Mouse (Mus musculus) forebrain, embryonic 10.5 days (tissue): ENCODE measurements at regions not wholly inside any gene's neighbourhood (a gene's known extent, or its start where the extent isn't known, plus 50 kb on each side); places are given as distances from the start of the nearest gene placed in this dataset.
A peak's percentile ranks its signal among the peaks of the same experiment; 100 is the strongest.

ENCODE experiments used
- DNase-seq: peaks from one replicate; pipeline ENCODE4 v3.0.0-alpha.2; 2017; ENCODE audit warnings: low spot score; ENCODE audit errors: extremely low spot score
- H3K27ac ChIP-seq: fragments of 300-500 bp; sonication (generic); 2 replicates; pipeline ENCODE4 v1.5.1; 2016; ENCODE audit warnings: mild to moderate bottlenecking
- H3K27me3 ChIP-seq: fragments of 300-500 bp; sonication (generic); 2 replicates; pipeline ENCODE4 v1.6.1; 2016; ENCODE audit warnings: mild to moderate bottlenecking; ENCODE audit not compliant: poor library complexity, severe bottlenecking
- H3K36me3 ChIP-seq: fragments of 300-500 bp; sonication (generic); replicated peaks from 2 replicates; pipeline ENCODE4 v1.6.1; 2016; ENCODE audit warnings: mild to moderate bottlenecking, moderate library complexity
- H3K4me1 ChIP-seq: fragments of 300-500 bp; sonication (generic); 2 replicates; pipeline ENCODE4 v1.6.1; 2016
- H3K4me3 ChIP-seq: fragments of 300-500 bp; sonication (generic); 2 replicates; pipeline ENCODE4 v1.5.1; 2016; ENCODE audit warnings: mild to moderate bottlenecking, moderate library complexity
- H3K9me3 ChIP-seq: fragments of 300-500 bp; sonication (generic); 2 replicates; pipeline ENCODE4 v1.6.1; 2016; ENCODE audit warnings: mild to moderate bottlenecking, moderate library complexity
- WGBS: fragments of 180-500 bp; shearing (Covaris S2); methylation state at CpG from one replicate; pipeline ENCODE4 v1.1.7; 2016; 5-methylcytosine and 5-hydroxymethylcytosine counted together

DNA sequence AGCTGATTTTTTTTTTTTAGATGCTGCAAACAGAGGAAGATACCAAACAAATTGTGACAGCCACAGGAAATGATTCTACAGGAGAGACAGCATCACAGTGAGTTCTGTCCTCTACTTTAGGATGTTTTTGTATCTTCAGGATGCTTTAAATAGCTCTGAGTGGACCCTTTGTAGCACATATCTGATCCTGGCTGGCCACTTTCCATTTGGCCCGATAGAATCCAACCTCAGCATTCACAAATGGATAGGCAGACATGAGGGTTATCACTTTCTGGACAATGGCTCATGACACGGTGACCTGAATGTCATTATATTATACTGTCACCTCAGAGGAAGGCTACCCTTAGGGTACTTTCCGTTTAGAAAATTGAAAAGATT, 379.3 kb downstream of the Gm10295 start:
- H3K36me3 ChIP-seq, result no peaks in the 10 kb centered on the region
- H3K27me3 ChIP-seq, result no peaks in the 10 kb centered on the region
- H3K9me3 ChIP-seq, result no peaks in the 10 kb centered on the region
- no peak for DNase-seq
- H3K4me1 ChIP-seq, result peaks cover 20% of the 10 kb centered on the region
- H3K4me3 ChIP-seq, result no peak overlapping the region
- WGBS, result 70% methylated on average over 3 of the region's 3 CpGs
- no peak overlapping the region for H3K27ac ChIP-seq

DNA sequence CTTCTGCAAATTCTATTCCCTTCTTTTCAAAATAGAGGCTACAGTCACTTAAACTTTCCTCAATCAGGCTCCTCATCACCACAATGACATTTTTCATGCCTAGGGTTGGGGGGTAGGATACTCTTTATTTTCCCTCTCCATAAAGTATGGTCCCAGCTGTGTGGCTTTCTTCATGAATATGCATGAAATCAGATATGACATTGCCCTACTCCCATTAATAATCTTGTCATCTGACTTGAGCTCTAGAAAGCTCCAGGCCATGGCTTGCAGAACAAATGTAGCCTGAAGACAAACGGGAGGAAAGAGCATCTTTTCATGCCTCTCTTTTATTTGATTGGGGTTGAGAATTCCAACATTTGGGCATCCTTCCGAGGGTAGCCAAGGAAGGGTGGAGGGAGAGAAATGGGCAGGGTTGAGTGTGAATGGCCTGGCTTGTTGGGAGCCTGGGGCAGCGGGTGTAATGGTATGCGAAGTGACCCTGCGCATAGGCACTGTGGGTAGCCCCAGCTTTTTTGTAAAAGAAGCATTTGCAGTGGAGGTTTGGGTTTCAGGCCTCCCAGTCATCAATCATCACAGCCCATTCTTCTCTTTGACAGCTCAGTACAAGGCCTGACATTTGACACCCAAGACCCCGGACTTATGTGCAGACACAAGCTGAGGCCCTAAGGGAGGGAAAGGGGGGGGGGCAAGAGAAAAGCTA, 379.8 kb downstream of the Gm10295 start:
- H3K4me1 ChIP-seq, result peaks cover 20% of the 10 kb centered on the region
- DNase-seq, result peak; percentile 15
- no peak overlapping the region for H3K4me3 ChIP-seq
- H3K27ac ChIP-seq, result no peak overlapping the region
- H3K36me3 ChIP-seq, result no peaks in the 10 kb centered on the region
- H3K9me3 ChIP-seq, result no peaks in the 10 kb centered on the region
- 17% methylated on average over 6 of the region's 6 CpGs for WGBS
- H3K27me3 ChIP-seq, result no peaks in the 10 kb centered on the region

DNA sequence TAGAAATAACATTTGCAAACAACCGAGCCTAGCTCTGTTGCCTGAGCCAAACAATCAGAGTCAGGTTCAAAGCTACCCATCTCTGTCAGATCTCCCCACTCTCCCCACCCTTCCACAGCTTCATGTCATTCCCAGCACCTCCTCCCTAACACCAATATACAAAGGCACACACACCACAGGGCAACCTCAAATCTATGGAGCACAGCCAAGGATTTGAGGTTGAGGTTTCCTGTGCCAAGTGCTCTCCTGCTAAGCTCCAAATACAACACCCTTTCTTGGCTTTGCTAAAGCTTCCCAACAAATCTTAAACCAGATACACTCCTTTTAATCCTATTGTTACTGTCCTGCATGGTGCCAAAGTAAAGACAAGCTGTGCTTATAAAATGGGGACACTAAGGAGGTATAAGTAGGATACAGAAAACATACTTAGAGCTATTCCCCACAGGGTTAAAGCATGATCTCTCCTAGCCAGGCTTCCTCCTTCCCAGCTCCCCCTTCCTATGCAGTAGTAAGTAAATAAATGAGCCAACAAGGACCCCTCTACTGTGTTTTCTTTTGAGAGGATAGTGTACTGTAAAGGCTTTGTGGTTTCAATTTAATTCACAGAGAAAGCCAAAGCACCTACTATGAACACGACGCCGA, 398.8 kb downstream of the Gm10295 start:
- no peaks in the 10 kb centered on the region for H3K27me3 ChIP-seq
- no peak for DNase-seq
- WGBS, result 86% methylated on average over 4 of the region's 4 CpGs
- no peak overlapping the region for H3K27ac ChIP-seq
- H3K4me1 ChIP-seq, result no peaks in the 10 kb centered on the region
- H3K36me3 ChIP-seq, result no peaks in the 10 kb centered on the region
- H3K9me3 ChIP-seq, result no peaks in the 10 kb centered on the region
- H3K4me3 ChIP-seq, result no peak overlapping the region

GRCm38 (mm10) chr7:70948281-70948680, 403.0 kb downstream of the Gm10295 start:
- Histone ChIP-seq H3K9me3 (no peaks in the 10 kb centered on the region), H3K27ac (no peak overlapping the region), H3K4me1 (no peaks in the 10 kb centered on the region), H3K4me3 (no peak overlapping the region), H3K27me3 (no peaks in the 10 kb centered on the region), H3K36me3 (no peaks in the 10 kb centered on the region)
- DNase-seq, result no peak
- WGBS, result 92% methylated on average over 5 of the region's 5 CpGs

GRCm38 (mm10) chr7:70946260-70946659, 405.0 kb downstream of the Gm10295 start:
- WGBS, result 69% methylated on average over 2 of the region's 2 CpGs
- H3K27me3 ChIP-seq, result no peaks in the 10 kb centered on the region
- no peaks in the 10 kb centered on the region for H3K4me1 ChIP-seq
- H3K36me3 ChIP-seq, result no peaks in the 10 kb centered on the region
- no peak overlapping the region for H3K4me3 ChIP-seq
- no peak overlapping the region for H3K27ac ChIP-seq
- no peaks in the 10 kb centered on the region for H3K9me3 ChIP-seq
- no peak for DNase-seq

DNA sequence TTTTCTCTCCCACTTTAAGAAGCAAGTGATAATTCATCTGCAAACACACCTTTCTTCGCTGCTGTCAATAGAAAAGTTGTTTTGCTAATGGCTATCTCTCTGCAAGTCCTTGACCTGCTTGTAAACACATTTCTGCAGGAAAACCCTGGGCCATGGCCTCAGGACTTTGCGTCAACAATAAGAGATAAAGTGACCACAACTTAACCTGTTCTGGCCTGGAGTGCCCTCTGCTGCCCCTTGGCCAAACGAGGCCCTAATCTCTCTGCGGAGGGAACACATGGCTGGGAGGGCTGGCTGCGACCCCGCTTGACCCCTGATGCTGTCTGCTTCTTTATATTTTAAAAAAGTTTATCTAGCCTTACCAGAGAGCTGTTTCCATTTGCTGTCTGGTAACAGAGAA, 420.4 kb downstream of the Gm10295 start:
- Histone ChIP-seq H3K4me3 (no peak overlapping the region), H3K36me3 (no peaks in the 10 kb centered on the region), H3K27me3 (no peaks in the 10 kb centered on the region), H3K9me3 (peaks cover 8% of the 10 kb centered on the region; the same call in 1 of the 2 replicates), H3K27ac (peak overlapping the region; percentile 45), H3K4me1 (peaks cover 32% of the 10 kb centered on the region)
- WGBS, result 13% methylated on average over 6 of the region's 6 CpGs
- peak; percentile 16 for DNase-seq

DNA sequence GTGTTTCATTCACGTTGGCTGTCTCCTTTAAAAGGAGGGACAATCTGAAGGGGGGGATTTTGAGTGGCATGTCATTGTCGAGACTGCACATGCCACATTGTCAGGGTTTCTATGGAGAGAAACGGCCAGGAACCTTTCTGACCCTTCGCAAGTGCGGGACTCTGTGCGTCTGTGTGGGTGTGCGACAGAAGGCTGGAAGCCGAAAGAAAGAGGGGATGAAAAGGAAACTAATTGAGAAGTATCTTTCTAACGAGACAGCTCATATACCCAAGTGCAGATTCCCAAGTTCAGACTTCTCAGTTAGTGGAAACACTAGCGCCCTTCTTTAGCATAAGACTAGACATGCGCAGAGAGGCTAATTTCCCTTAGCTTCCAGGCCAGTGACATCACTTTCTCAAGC, 421.4 kb downstream of the Gm10295 start:
- Histone ChIP-seq H3K4me3 (peak overlapping the region; percentile 2; the same call in 1 of the 2 replicates), H3K27ac (peak overlapping the region; percentile 45), H3K4me1 (peaks cover 32% of the 10 kb centered on the region), H3K27me3 (no peaks in the 10 kb centered on the region), H3K36me3 (no peaks in the 10 kb centered on the region), H3K9me3 (peaks cover 10% of the 10 kb centered on the region; the same call in 1 of the 2 replicates)
- peak; percentile 59 for DNase-seq
- 24% methylated on average over 11 of the region's 11 CpGs for WGBS

GRCm38 (mm10) chr7:70928001-70928400, 423.3 kb downstream of the Gm10295 start:
- no peak for DNase-seq
- no peaks in the 10 kb centered on the region for H3K36me3 ChIP-seq
- H3K9me3 ChIP-seq, result peaks cover 10% of the 10 kb centered on the region; the same call in 1 of the 2 replicates
- H3K27ac ChIP-seq, result no peak overlapping the region
- no peak overlapping the region for H3K4me3 ChIP-seq
- H3K4me1 ChIP-seq, result peaks cover 32% of the 10 kb centered on the region
- 83% methylated on average over 3 of the region's 3 CpGs for WGBS
- no peaks in the 10 kb centered on the region for H3K27me3 ChIP-seq

DNA sequence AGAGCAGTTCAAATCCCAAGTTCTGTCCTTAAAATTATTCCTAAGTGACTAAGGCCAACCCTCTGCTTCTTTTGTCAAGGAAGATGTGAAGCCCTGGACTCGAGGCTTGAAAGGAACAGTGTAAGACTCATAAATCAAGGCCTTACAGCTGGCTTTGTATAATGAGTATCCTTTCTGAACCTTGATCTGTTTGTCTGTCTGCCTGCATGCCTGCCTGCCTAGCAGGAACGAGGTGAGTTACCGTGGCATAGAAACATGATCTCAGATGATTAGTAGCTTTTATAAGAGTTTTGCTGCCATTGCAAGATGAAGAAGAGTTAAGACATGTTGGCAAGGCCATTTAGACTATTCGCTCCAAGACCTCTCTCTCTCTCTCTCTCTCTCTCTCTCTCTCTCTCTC, 434.3 kb downstream of the Gm10295 start:
- no peak for DNase-seq
- 85% methylated on average over 4 of the region's 4 CpGs for WGBS
- Histone ChIP-seq H3K4me3 (no peak overlapping the region), H3K9me3 (no peaks in the 10 kb centered on the region), H3K36me3 (no peaks in the 10 kb centered on the region), H3K4me1 (no peaks in the 10 kb centered on the region), H3K27me3 (no peaks in the 10 kb centered on the region), H3K27ac (no peak overlapping the region)

DNA sequence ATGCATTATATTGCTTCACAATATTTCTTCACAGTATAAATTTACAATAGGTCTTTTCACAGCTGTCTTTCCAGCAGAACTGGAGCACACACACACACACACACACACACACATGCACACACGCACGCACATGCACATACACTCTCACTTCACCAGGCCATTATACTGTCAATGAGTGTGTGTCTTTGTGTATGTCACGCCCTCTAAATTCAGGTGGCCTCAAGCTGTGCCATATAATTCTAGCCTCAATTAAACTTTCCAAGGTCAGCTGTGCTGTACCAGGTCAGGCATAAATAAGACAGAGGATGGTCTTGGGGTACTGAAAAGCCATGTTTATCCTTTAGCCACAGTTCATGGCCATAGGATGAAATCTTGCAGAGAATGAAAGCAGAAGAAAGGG, 442.4 kb downstream of the Gm10295 start:
- WGBS, result 70% methylated on average over 3 of the region's 3 CpGs
- H3K4me3 ChIP-seq, result no peak overlapping the region
- no peaks in the 10 kb centered on the region for H3K36me3 ChIP-seq
- H3K4me1 ChIP-seq, result peaks cover 5% of the 10 kb centered on the region; the same call in 1 of the 2 replicates
- H3K9me3 ChIP-seq, result no peaks in the 10 kb centered on the region
- no peaks in the 10 kb centered on the region for H3K27me3 ChIP-seq
- no peak overlapping the region for H3K27ac ChIP-seq
- DNase-seq, result no peak

DNA sequence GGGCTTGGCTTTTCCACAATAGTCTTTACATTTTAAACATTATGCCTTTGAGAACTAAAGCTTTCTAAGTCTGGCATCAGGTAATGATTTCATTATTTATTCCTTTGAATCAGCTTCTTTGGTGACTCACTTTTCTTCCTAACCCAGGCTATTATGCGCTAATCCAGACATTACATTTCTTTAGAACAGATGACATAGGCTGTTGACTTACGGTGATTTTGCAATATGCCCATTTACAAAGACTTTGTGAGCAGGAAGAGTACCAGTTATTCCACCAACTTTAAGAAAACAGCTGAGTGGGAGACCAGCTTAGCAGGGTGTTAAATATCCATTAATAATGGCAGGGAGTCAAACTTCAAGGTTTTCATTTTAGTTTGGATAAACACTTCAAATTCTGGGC, 459.6 kb downstream of the Gm10295 start:
- Histone ChIP-seq H3K27ac (no peak overlapping the region), H3K9me3 (no peaks in the 10 kb centered on the region), H3K4me3 (no peak overlapping the region), H3K4me1 (no peaks in the 10 kb centered on the region), H3K27me3 (no peaks in the 10 kb centered on the region), H3K36me3 (no peaks in the 10 kb centered on the region)
- 91% methylated on average over 2 of the region's 2 CpGs for WGBS
- DNase-seq, result no peak

DNA sequence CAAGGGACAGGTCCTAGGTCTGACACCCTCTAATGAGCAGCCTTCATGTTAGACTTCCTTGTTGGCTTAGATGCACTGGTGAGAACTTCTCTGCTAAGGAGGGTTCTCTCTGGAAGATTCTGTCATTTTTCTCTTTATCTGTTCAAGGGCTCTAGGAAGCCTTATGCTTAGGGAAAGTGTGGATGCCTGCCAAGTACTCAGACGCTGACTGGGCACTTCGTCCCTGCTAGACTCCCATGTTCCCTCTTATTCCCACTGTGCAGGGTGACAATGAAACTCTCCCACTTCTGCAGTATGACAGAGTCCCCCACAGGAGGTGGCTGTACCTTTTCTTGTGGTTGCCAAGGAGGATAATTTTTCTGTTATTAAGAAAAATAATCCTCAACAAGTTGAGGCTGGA, 470.8 kb downstream of the Gm10295 start:
- no peak overlapping the region for H3K4me3 ChIP-seq
- H3K27me3 ChIP-seq, result no peaks in the 10 kb centered on the region
- no peak for DNase-seq
- H3K4me1 ChIP-seq, result no peaks in the 10 kb centered on the region
- no peaks in the 10 kb centered on the region for H3K9me3 ChIP-seq
- WGBS, result 88% methylated on average over 2 of the region's 2 CpGs
- no peaks in the 10 kb centered on the region for H3K36me3 ChIP-seq
- H3K27ac ChIP-seq, result no peak overlapping the region

DNA sequence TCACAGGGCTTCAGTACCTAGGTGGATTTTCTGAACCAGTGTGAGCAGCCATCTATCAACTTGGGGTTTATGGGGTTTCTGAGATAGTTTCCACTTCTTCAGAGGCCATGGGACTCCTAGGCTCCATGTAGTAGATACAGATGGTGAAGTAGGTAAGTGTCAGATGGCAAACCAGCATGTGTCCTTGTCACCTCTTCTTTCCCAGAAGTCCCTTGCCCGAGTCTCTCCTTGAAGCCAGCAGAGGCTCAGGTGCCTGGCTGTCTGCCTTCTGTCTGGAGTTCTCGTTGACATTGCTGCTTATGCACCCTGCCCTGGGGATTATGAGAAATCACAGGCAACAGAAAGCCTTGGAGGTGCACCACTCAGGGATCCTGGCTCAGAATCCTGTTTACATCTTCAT, 476.9 kb downstream of the Gm10295 start:
- Histone ChIP-seq H3K4me3 (no peak overlapping the region), H3K27ac (no peak overlapping the region), H3K9me3 (no peaks in the 10 kb centered on the region), H3K4me1 (no peaks in the 10 kb centered on the region), H3K27me3 (no peaks in the 10 kb centered on the region), H3K36me3 (no peaks in the 10 kb centered on the region)
- no peak for DNase-seq
- 86% methylated on average over 2 of the region's 2 CpGs for WGBS
